Mouse (Mus musculus): Measurements from ENCODE around the gene Ppm1l.
A peak's percentile ranks its signal among the peaks of the same experiment; 100 is the strongest.

Ppm1l gene

GRCm38 (mm10) chr3:69438773-69439514 lies 122.3 kb downstream of the Ppm1l start:
- no peak for DNase-seq (ENCODE audit: low spot score in 2 of 2)

- no peak for DNase-seq (ENCODE audit: low spot score in 2 of 2)
These were observed 124.1 kb downstream of the Ppm1l start for GRCm38 (mm10) chr3:69440761-69441160.

- no peak for DNase-seq (ENCODE audit: low spot score in 2 of 2)
These were observed 130.3 kb downstream of the Ppm1l start for GRCm38 (mm10) chr3:69446989-69447388.

- DNase-seq (ENCODE audit: low spot score in 2 of 2) = no peak
These were observed 132.4 kb downstream of the Ppm1l start for GRCm38 (mm10) chr3:69449041-69449440.

GRCm38 (mm10) chr3:69454330-69454729 lies 137.7 kb downstream of the Ppm1l start:
- DNase-seq (ENCODE audit: low spot score in 2 of 2) = no peak

- DNase-seq (ENCODE audit: low spot score in 2 of 2) = no peak
These were observed 139.4 kb downstream of the Ppm1l start for GRCm38 (mm10) chr3:69456071-69456470.

- no peak for DNase-seq (ENCODE audit: low spot score in 2 of 2)
These were observed 142.1 kb downstream of the Ppm1l start for GRCm38 (mm10) chr3:69458756-69459155.

GRCm38 (mm10) chr3:69461956-69462355 lies 145.3 kb downstream of the Ppm1l start:
- no peak for DNase-seq (ENCODE audit: low spot score in 2 of 2)

- DNase-seq (ENCODE audit: low spot score in 2 of 2) = no peak
These were observed 149.1 kb downstream of the Ppm1l start for GRCm38 (mm10) chr3:69465751-69466150.

GRCm38 (mm10) chr3:69468280-69469008 lies 151.8 kb downstream of the Ppm1l start:
- no peak for DNase-seq (ENCODE audit: low spot score in 2 of 2)

GRCm38 (mm10) chr3:69469463-69470141 lies 152.9 kb downstream of the Ppm1l start:
- no peak for DNase-seq (ENCODE audit: low spot score in 2 of 2)

- DNase-seq (ENCODE audit: low spot score in 2 of 2) = no peak
These were observed 153.6 kb downstream of the Ppm1l start for GRCm38 (mm10) chr3:69470142-69470796.

GRCm38 (mm10) chr3:69475850-69476450 lies 159.3 kb downstream of the Ppm1l start:
- no peak for DNase-seq (ENCODE audit: low spot score in 2 of 2)

GRCm38 (mm10) chr3:69479937-69480336 lies 163.3 kb downstream of the Ppm1l start:
- DNase-seq (ENCODE audit: low spot score in 2 of 2) = no peak

- peak; percentile 43 to 77 for DNase-seq (ENCODE audit: low spot score in 2 of 2)
These were observed 165.2 kb downstream of the Ppm1l start for GRCm38 (mm10) chr3:69481835-69482234.

- DNase-seq (ENCODE audit: low spot score in 2 of 2) = no peak
These were observed 167.4 kb downstream of the Ppm1l start for GRCm38 (mm10) chr3:69484006-69484574.

- peak in 1 of 2 experiments; percentile 15 for DNase-seq (ENCODE audit: low spot score in 2 of 2)
These were observed 167.9 kb downstream of the Ppm1l start for GRCm38 (mm10) chr3:69484582-69484981.

GRCm38 (mm10) chr3:69485347-69485746 lies 168.7 kb downstream of the Ppm1l start:
- DNase-seq (ENCODE audit: low spot score in 2 of 2) = no peak

- no peak for DNase-seq (ENCODE audit: low spot score in 2 of 2)
These were observed 169.1 kb downstream of the Ppm1l start for GRCm38 (mm10) chr3:69485756-69486155.

GRCm38 (mm10) chr3:69487471-69487870 lies 170.8 kb downstream of the Ppm1l start:
- no peak for DNase-seq (ENCODE audit: low spot score in 2 of 2)

GRCm38 (mm10) chr3:69489669-69490068 lies 173.0 kb downstream of the Ppm1l start:
- no peak for DNase-seq (ENCODE audit: low spot score in 2 of 2)
